Mouse (Mus musculus) gastrocnemius, postnatal 14 days (tissue): ENCODE data around the gene Mapk11. TPM values are rescaled to one million over a fixed set of nuclear protein-coding genes. Genes with fewer than 3 reads are reported as not detected.

Experiments
- DNase-seq: peaks from one replicate; pipeline ENCODE4 v3.0.0; 2021; ENCODE audit warnings: mixed read lengths
- intact Hi-C: fragments of 180-260 bp; cut with DNase I; formaldehyde crosslinking; loops from one replicate; pipeline ENCODE4 v1.15.1; 2025; ENCODE audit warnings: low total_unique reads
- long read RNA-seq, 2 experiments: library from polyadenylated mRNA; stranded (forward); transcript quantifications; one replicate each; pipeline ENCODE4 v2.0.0; 2021
- total RNA-seq, 2 experiments: library from RNA; stranded (reverse); gene quantifications; 2 replicates each; pipeline ENCODE4 v1.2.3; 2021

Mapk11 gene
- 1 to 10 TPM; 1.7 TPM for total RNA-seq
- long read RNA-seq, experiment 1, partial matches to known transcripts: 1 of 4 reads
- long read RNA-seq, experiment 1, other reads (novel, unspliced or antisense): 0 of 4 reads
- long read RNA-seq, experiment 2, partial matches to known transcripts: 0 of 1 reads
- long read RNA-seq, experiment 2, other reads (novel, unspliced or antisense): 1 of 1 reads

DNA sequence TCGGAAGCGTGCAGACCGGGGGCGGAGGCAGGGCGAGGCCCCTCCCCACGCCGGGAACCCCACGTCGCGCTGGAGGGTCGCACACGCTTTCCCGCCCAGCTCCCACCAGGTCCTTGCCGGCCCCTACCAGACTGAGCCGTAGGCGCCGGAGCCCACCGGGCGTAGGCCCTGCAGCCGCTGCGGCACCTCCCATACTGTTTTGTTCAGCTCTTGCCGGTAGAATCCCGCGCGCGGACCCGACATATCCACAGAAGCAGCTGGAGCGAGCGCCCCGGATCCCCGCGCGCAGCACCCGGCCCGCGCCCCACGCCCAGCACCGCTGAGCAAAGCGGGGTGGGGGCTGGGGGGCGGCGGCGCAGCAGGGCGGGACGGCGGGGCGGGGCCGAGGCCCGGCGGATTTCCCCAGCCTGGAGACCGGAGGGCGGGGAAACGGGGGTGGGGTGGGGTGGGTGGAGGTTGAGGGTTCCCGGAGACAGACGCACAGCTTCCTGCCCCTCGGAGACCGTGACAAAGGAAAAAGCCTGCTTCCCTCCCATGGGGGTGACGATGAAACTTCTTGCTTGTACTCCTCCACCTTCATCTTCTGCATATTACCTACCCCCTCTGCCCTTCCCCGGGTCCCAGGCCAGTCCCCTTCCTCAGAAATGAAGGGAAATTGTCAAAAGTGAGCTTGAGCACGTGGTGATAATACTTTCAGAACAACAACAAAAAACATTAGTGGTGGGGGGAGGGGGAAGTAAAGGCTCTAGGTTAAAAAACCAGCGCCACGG is at the start of gene Mapk11:
Gene Mapk11, minus strand, starts transcription at position 358 of the 770 bp plus-strand sequence.
- intact Hi-C loops: no loop called here
- no peak for DNase-seq

DNA sequence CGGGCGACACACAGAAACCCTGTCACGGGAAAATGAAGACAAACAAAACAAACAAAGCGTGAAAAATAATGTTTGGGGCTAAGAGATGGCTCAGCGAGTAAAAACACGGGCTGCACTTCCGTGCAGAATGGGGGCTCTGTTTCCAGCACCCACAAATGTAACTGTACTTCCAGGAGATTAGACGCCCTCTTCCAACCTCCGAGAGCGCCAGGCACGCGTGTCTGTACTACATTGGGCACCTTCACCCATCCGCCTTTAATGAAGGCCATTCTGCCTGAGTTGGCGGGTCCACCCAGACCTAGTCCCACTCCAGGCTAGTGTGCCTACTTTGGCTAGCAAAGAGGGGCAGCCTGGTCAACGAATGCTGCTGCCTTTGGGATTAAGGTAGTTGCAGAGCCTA is 47.6 kb upstream of the Mapk11 start:
- DNase-seq: no peak
- intact Hi-C loops: no loop called here

- peak; percentile 97 for DNase-seq
- intact Hi-C loops: no loop called here
Measured at GRCm38 (mm10) chr15:89196313-89196706, 46.9 kb upstream of the Mapk11 start, which contains the start of gene Dennd6b. TSS of gene Dennd6b (minus strand) at chr15:89196496.

GRCm38 (mm10) chr15:89195690-89196312 is 46.4 kb upstream of the Mapk11 start:
- DNase-seq: peak; percentile 93
- intact Hi-C loops: no loop called here

DNA sequence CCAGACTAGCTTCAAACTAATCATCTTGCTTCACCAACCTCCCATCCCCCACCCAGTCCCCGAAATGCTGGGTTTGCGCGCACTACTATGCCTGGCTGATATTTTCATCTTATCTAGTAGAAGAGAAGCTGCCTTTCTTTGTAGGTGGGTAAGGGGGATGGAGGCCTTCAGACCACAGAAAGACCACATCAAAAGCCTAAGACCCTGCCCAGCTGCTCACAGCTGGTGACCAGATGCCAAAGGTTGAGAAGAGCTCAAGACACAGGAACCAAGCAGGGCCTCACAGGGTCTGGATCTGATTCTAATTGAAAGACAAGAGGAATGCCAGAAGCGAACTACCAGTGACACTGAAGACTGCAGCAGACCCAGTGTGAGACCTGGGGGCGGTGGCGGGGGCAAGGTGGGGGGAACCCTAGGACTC is 45.8 kb upstream of the Mapk11 start:
- intact Hi-C loops: no loop called here
- no peak for DNase-seq

- intact Hi-C loops: no loop called here
- DNase-seq: no peak
Measured at GRCm38 (mm10) chr15:89184937-89185227, 35.5 kb upstream of the Mapk11 start.

DNA sequence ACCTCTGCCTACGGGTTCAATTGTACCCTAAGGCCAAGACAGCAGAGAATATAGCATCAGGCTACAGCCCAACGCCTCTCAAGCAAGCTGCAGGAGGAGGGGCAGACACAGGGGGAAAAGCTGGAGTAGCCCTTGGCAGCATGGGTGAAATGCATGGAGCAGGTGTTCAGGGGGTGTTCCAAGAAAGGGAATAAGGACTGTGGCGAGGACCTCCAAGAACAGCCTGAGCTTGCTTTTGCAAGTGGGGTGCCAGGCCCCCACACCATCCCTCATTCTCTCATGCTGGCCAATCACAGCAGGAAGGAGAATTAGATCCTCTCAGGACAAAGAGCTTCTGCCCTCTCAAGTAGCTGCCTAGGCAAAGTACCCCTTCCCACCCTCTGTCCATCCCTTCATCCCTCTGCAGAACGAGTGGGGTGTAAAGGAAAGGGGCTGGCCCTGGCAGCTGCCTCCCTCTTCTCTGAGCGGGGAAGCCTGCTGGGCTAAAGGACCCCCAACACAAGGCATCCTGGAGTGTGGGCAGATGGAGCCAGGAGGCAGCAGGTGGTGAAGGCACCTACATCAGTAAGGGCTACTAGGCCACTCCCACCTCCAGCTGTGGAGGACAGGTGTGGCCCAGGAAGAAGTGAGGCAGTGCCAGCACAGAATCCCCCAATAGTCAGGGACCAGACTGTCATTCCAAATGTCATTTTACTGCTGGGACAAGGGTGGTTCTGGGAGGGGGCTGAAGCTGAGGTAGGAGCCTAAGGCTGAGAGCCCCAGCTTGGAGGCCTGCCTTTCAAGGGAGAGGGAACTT is 34.9 kb upstream of the Mapk11 start:
- no peak for DNase-seq
- intact Hi-C loops: no loop called here

- DNase-seq: no peak
- intact Hi-C loops: no loop called here
Measured at GRCm38 (mm10) chr15:89182842-89183241, 33.4 kb upstream of the Mapk11 start.

DNA sequence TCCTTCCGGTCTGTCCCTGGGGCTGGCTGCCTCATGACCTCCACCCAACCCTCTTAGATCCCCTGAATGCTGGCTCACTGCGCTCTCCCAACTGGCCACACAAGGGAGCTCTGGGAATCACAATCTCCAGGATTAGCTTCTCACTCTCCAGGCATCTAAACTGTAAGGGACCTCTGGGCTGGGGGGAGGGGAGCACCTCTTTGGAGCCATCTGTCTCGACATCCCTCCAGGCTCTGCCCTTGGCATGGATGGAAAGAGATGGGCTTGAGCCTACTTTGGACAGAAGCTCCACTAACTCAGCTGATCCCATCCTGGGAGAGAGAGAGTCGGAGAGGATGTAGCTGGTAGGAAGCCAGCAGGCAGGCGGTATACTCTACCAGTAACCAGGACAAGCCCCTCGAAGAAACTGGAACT is 32.9 kb upstream of the Mapk11 start:
- peak; percentile 57 for DNase-seq
- intact Hi-C loops: no loop called here

DNA sequence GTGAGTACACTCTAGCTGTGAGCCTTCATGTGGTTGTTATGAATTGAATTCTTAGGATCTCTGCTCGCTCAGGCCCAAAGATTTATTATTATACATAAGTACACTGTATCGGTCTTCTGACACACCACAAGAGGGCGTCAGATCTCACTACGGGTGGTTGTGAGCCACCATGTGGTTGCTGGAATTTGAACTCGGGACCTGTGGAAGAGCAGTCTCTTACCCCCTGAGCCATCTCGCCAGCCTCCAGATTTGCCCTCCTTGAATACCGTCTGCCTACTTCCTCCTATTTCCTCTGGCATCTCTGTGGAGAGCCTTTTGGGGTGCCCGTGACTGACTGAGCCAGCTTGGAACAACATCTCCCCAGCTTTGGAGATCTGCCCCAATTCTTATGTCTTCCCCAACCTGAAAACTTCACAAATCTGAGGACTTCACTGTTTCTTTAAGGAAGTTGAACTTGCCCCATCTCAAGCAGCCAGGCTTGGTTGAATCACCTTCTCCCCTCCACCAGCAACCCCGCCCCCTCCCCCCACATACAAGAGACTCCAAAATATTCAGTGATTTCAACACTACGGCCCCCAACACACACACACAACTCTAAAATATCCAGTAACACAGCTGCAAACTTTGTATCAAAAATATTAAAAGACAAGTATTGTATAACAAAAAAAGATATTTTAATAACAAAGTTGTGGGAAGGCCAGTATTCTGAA is 32.3 kb upstream of the Mapk11 start:
- no peak for DNase-seq

DNA sequence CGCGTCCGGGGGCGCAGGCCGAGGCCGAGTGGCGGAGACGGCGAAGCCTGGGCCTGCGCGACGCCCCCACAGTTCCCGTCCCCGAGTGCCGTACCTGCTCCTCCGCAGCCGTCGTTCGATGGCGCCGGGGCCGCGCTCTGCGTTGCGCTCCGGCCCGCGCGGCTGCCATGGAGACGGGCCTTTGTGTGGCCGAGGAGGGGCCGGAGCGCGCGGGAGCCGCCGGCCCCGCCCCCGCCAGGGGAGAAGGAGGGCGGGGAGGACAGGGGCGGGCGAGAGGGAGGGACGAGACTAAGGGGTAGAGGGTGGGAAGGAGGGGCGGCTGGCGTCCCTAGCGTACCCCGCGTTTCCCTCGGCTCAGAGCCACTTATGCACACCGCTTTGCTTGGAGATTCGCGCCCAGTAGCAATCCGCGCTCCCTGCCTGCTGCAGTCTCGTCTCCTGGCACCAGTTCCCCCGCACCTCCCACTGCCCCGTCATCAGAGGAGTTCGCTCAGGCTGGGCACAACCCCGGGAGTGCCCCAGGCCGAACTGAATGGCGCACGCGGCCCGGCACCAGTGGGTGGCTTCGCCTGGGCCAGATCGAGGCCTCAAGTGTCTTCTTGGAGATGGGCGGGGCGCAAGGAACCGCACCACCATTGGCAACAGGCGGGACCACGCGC is 31.3 kb upstream of the Mapk11 start, which contains the start of gene Plxnb2:
Gene Plxnb2, minus strand, starts transcription at position 218 of the 659 bp plus-strand sequence.
- intact Hi-C loops: no loop called here
- peak; percentile 82 for DNase-seq

More for the DNA sequence above, 32.3 kb upstream of the Mapk11 start:
- intact Hi-C loops: no loop called here

- intact Hi-C loops: no loop called here
- peak; percentile 44 for DNase-seq
Measured at GRCm38 (mm10) chr15:89180081-89180541, 30.7 kb upstream of the Mapk11 start.

- intact Hi-C loops: no loop called here
- no peak for DNase-seq
Measured at GRCm38 (mm10) chr15:89179630-89179964, 30.2 kb upstream of the Mapk11 start.

DNA sequence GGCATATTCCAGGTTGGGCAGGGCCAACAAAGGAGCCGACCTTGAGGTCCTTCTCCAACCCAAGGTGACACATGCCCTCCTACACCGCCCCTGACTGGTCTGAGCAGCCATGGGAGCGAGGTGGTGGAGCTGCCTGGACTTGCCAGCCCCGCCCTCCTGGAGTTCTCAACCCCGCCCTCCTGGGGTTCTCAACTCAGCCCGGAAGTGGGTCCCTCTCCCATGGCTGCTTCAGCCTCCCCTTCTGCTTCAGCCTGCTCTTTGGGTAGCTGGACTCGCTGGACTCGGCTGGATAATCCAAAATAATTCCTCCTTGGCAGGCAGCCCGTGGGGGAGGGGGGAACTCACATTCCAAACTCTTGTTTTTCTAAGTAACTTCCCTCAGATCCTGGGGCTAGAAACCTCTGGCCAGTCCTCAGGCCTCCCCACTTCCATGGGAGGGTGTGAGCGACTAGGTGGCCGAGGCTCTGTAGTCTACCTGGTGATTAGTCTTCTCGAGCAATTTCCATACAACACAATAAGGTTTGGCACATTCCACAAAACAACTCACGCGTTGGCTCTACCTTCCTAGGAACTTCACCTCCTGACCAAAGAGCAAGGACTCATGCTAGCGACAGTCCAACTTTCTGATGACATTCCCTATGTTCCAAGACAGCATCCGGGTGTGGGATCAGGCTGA is 29.7 kb upstream of the Mapk11 start:
- intact Hi-C loops: no loop called here

GRCm38 (mm10) chr15:89178260-89178860 is 28.9 kb upstream of the Mapk11 start:
- DNase-seq: no peak
- intact Hi-C loops: no loop called here

More for the DNA sequence above, 29.7 kb upstream of the Mapk11 start:
- DNase-seq: peak; percentile 72

DNA sequence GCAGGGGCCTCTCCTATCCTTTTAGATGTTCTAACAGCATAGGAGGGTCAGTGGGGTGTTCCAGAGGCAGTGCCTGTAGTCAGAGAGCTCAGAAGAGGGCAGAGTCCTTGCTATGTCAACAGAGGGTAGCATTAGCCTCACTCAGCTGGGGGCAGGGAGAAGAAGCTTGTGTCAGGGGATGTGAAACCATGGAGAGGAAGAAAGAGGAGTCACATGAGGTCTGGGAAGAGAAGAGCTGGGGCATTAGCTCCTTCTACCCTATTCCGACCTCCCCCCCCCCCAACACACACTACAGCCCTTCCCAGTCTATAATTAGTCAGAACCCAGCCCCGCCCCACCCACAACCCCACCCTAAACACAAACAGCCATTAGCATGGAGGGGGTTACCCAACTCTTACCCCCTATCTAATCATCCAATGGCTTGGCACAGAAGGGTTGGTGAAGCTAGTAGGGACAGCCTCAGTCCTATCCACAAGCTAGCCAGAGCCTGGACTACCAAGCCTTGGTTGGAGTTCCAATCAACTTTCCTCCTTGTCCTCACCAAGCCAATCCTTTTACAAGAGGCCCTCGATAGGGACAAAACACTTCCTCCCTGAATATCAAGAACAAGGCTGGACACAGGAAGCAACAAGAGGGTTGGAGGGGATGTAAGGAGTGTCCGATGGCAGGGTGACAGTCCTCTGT is 28.3 kb upstream of the Mapk11 start:
- intact Hi-C loops: no loop called here
- no peak for DNase-seq

DNA sequence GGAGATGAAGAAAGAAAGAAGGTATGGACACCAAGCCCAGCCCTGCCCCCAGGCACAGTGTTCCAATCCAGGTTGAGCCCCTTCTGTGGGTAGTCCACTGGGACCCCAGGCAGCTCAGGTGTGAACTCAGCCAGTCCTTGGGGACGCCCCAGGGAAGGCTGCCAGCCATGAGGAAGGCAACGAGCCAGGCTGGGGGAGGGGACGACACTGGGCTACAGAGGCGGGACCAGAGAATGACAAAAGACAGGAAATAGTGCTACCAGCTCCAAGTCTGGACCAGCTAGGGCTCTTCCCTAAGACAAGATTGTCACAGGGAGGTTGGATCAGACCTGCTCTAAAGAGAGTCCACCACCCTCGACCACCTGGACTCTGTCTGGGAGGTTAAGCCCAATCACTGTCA is 27.7 kb upstream of the Mapk11 start:
- intact Hi-C loops: no loop called here
- peak; percentile 61 for DNase-seq
